Mouse (Mus musculus): Measurements from ENCODE around the gene Spocd1.

Spocd1 gene

DNA sequence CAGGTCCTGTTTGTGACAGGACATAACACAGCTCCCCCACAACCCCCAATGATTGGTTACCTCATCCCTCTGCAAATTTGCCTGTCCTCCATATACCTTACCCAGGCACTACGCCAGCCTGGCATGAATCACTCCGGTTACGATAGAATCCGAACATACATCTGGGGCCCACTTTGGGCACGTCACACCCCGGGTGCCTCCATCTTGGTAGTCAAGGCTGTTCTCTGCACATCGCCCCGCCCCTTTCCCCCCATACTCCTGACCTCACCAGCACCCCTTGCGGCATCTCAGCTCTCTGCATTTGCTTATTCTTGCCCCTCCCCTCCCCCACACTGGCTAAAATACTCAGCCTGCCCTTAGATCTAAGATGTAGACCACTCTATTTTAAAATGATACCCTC is 76.5 kb downstream of the Spocd1 start:
- DNase-seq (ENCODE audit: low spot score): peak; percentile 58

DNA sequence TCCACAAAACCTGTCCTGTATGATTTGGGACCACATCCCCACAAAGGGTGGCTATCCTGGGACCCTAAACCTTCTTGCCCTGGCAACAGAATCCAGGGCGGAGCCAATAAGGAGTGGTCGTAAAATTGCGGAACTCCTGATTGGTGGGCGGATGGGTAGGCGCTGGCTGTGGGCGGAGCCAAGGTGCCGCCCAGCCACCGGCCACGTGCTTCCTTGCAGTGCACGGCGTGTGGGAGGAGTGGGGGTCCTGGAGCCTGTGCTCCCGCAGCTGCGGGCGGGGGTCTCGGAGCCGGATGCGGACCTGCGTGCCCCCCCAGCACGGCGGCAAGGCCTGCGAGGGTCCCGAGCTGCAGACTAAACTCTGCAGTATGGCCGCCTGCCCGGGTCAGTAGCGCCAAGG is 77.5 kb downstream of the Spocd1 start:
- no peak for DNase-seq (ENCODE audit: low spot score)

Measured in retina, embryonic 14.5 days (tissue).